Mouse (Mus musculus): Measurements from ENCODE around the gene Pax3. TPM values are rescaled to one million over a fixed set of nuclear protein-coding genes. Genes with fewer than 3 reads are reported as not detected.
A peak's percentile ranks its signal among the peaks of the same experiment; 100 is the strongest.

The Pax3 gene
- 48.3 and 49.2 TPM in 2 replicates for polyA plus RNA-seq (2014; fragmentation: Nextera tagmentation; extraction: Ambion mirVana)

- H3K36me3 ChIP-seq (ENCODE audit: control insufficient read depth, insufficient read depth, low read length): no peaks in the 10 kb centered on the region
- peaks cover 7% of the 10 kb centered on the region; the same call in 1 of the 2 replicates for H3K4me1 ChIP-seq (replicated peaks; ENCODE audit: control insufficient read depth, insufficient read depth, low read length)
- peak; percentile 76 for ATAC-seq (ENCODE audit: low FRiP score)
- H3K27ac ChIP-seq (ENCODE audit: low read depth, low read length): peak within 1 kb of the TSS; percentile 89
- peak within 1 kb of the TSS; percentile 38 for H3K4me2 ChIP-seq (replicated peaks; ENCODE audit: low read depth, low read length)
- no peaks in the 10 kb centered on the region for H3K9me3 ChIP-seq (ENCODE audit: control insufficient read depth, low read length)
- DNase-seq (ENCODE audit: low spot score): peak; percentile 84
- peak within 1 kb of the TSS; percentile 77 for H3K9ac ChIP-seq (ENCODE audit: low read depth, low read length)
- under 1% methylated on average over 36 of the region's 37 CpGs for WGBS
- peaks cover 56% of the 10 kb centered on the region for H3K27me3 ChIP-seq (ENCODE audit: control insufficient read depth, insufficient read depth, low read length)
- H3K4me3 ChIP-seq (ENCODE audit: low read depth, low read length): peak within 1 kb of the TSS; percentile 61
Observed at GRCm38 (mm10) chr1:78196751-78197311, at the start of gene Pax3. TSS of gene Pax3 (minus strand) at chr1:78197134.

- ATAC-seq (ENCODE audit: low FRiP score) (no peak), DNase-seq (ENCODE audit: low spot score) (no peak)
- no peaks in the 10 kb centered on the region for H3K4me1 ChIP-seq (replicated peaks; ENCODE audit: control insufficient read depth, insufficient read depth, low read length)
- WGBS: 87% methylated on average over 5 of the region's 5 CpGs
- H3K9me3 ChIP-seq (ENCODE audit: control insufficient read depth, low read length): no peaks in the 10 kb centered on the region
- no peaks in the 10 kb centered on the region for H3K36me3 ChIP-seq (ENCODE audit: control insufficient read depth, insufficient read depth, low read length)
- no peaks in the 10 kb centered on the region for H3K27me3 ChIP-seq (ENCODE audit: control insufficient read depth, insufficient read depth, low read length)
- no peak overlapping the region for H3K27ac ChIP-seq (ENCODE audit: low read depth, low read length)
- no peak overlapping the region for H3K4me3 ChIP-seq (ENCODE audit: low read depth, low read length)
- no peak overlapping the region for H3K9ac ChIP-seq (ENCODE audit: low read depth, low read length)
- H3K4me2 ChIP-seq (replicated peaks; ENCODE audit: low read depth, low read length): no peak overlapping the region
Observed at GRCm38 (mm10) chr1:78234306-78234705, 37.4 kb upstream of the Pax3 start.

GRCm38 (mm10) chr1:78231901-78232546, 35.1 kb upstream of the Pax3 start:
- H3K4me1 ChIP-seq (replicated peaks; ENCODE audit: control insufficient read depth, insufficient read depth, low read length): no peaks in the 10 kb centered on the region
- DNase-seq (ENCODE audit: low spot score): no peak
- H3K36me3 ChIP-seq (ENCODE audit: control insufficient read depth, insufficient read depth, low read length): no peaks in the 10 kb centered on the region
- no peak overlapping the region for H3K4me2 ChIP-seq (replicated peaks; ENCODE audit: low read depth, low read length)
- no peak overlapping the region for H3K27ac ChIP-seq (ENCODE audit: low read depth, low read length)
- H3K9ac ChIP-seq (ENCODE audit: low read depth, low read length): no peak overlapping the region
- no peak overlapping the region for H3K4me3 ChIP-seq (ENCODE audit: low read depth, low read length)
- no peak for ATAC-seq (ENCODE audit: low FRiP score)
- H3K9me3 ChIP-seq (ENCODE audit: control insufficient read depth, low read length): no peaks in the 10 kb centered on the region
- no peaks in the 10 kb centered on the region for H3K27me3 ChIP-seq (ENCODE audit: control insufficient read depth, insufficient read depth, low read length)
- 81% methylated on average over 10 of the region's 10 CpGs for WGBS

- DNase-seq (ENCODE audit: low spot score): no peak
Observed at GRCm38 (mm10) chr1:78229801-78230200, 32.9 kb upstream of the Pax3 start.

GRCm38 (mm10) chr1:78228771-78229170, 31.8 kb upstream of the Pax3 start:
- no peak overlapping the region for H3K9ac ChIP-seq (ENCODE audit: low read depth, low read length)
- H3K27ac ChIP-seq (ENCODE audit: low read depth, low read length): no peak overlapping the region
- no peak overlapping the region for H3K4me2 ChIP-seq (replicated peaks; ENCODE audit: low read depth, low read length)
- WGBS: 66% methylated on average over 5 of the region's 5 CpGs
- no peak for ATAC-seq (ENCODE audit: low FRiP score)
- no peak overlapping the region for H3K4me3 ChIP-seq (ENCODE audit: low read depth, low read length)
- H3K36me3 ChIP-seq (ENCODE audit: control insufficient read depth, insufficient read depth, low read length): no peaks in the 10 kb centered on the region
- no peaks in the 10 kb centered on the region for H3K9me3 ChIP-seq (ENCODE audit: control insufficient read depth, low read length)
- H3K4me1 ChIP-seq (replicated peaks; ENCODE audit: control insufficient read depth, insufficient read depth, low read length): no peaks in the 10 kb centered on the region
- H3K27me3 ChIP-seq (ENCODE audit: control insufficient read depth, insufficient read depth, low read length): no peaks in the 10 kb centered on the region
- no peak for DNase-seq (ENCODE audit: low spot score)

More at GRCm38 (mm10) chr1:78229801-78230200, 32.9 kb upstream of the Pax3 start:
- H3K4me3 ChIP-seq (ENCODE audit: low read depth, low read length): no peak overlapping the region
- no peak overlapping the region for H3K9ac ChIP-seq (ENCODE audit: low read depth, low read length)
- no peak overlapping the region for H3K27ac ChIP-seq (ENCODE audit: low read depth, low read length)
- H3K4me2 ChIP-seq (replicated peaks; ENCODE audit: low read depth, low read length): no peak overlapping the region
- no peaks in the 10 kb centered on the region for H3K36me3 ChIP-seq (ENCODE audit: control insufficient read depth, insufficient read depth, low read length)
- H3K27me3 ChIP-seq (ENCODE audit: control insufficient read depth, insufficient read depth, low read length): no peaks in the 10 kb centered on the region
- ATAC-seq (ENCODE audit: low FRiP score): no peak
- no peaks in the 10 kb centered on the region for H3K4me1 ChIP-seq (replicated peaks; ENCODE audit: control insufficient read depth, insufficient read depth, low read length)
- no peaks in the 10 kb centered on the region for H3K9me3 ChIP-seq (ENCODE audit: control insufficient read depth, low read length)

GRCm38 (mm10) chr1:78218057-78218780, 21.3 kb upstream of the Pax3 start:
- ATAC-seq (ENCODE audit: low FRiP score): peak; percentile 25; the same call in 1 of the 2 replicates

GRCm38 (mm10) chr1:78217151-78218034, 20.5 kb upstream of the Pax3 start:
- ATAC-seq (ENCODE audit: low FRiP score) (peak; percentile 51), DNase-seq (ENCODE audit: low spot score) (peak; percentile 64)
- Histone ChIP-seq H3K4me2 (replicated peaks; ENCODE audit: low read depth, low read length) (peak overlapping the region; percentile 95), H3K27me3 (ENCODE audit: control insufficient read depth, insufficient read depth, low read length) (peaks cover 69% of the 10 kb centered on the region), H3K4me1 (replicated peaks; ENCODE audit: control insufficient read depth, insufficient read depth, low read length) (peaks cover 12% of the 10 kb centered on the region; the same call in 1 of the 2 replicates), H3K9me3 (ENCODE audit: control insufficient read depth, low read length) (no peaks in the 10 kb centered on the region), H3K27ac (ENCODE audit: low read depth, low read length) (no peak overlapping the region), H3K9ac (ENCODE audit: low read depth, low read length) (peak overlapping the region; percentile 54; the same call in 1 of the 2 replicates), H3K36me3 (ENCODE audit: control insufficient read depth, insufficient read depth, low read length) (no peaks in the 10 kb centered on the region), H3K4me3 (ENCODE audit: low read depth, low read length) (peak overlapping the region; percentile 47)
- under 1% methylated on average over 77 of the region's 79 CpGs for WGBS

More at GRCm38 (mm10) chr1:78218057-78218780, 21.3 kb upstream of the Pax3 start:
- H3K4me2 ChIP-seq (replicated peaks; ENCODE audit: low read depth, low read length): peak overlapping the region; percentile 95
- H3K9me3 ChIP-seq (ENCODE audit: control insufficient read depth, low read length): no peaks in the 10 kb centered on the region
- H3K9ac ChIP-seq (ENCODE audit: low read depth, low read length): no peak overlapping the region
- H3K4me1 ChIP-seq (replicated peaks; ENCODE audit: control insufficient read depth, insufficient read depth, low read length): peaks cover 12% of the 10 kb centered on the region; the same call in 1 of the 2 replicates
- H3K4me3 ChIP-seq (ENCODE audit: low read depth, low read length): peak overlapping the region; percentile 47
- 3% methylated on average over 19 of the region's 19 CpGs for WGBS
- no peak overlapping the region for H3K27ac ChIP-seq (ENCODE audit: low read depth, low read length)
- DNase-seq (ENCODE audit: low spot score): peak; percentile 50
- no peaks in the 10 kb centered on the region for H3K36me3 ChIP-seq (ENCODE audit: control insufficient read depth, insufficient read depth, low read length)
- H3K27me3 ChIP-seq (ENCODE audit: control insufficient read depth, insufficient read depth, low read length): peaks cover 61% of the 10 kb centered on the region

- Histone ChIP-seq H3K9me3 (ENCODE audit: control insufficient read depth, low read length) (no peaks in the 10 kb centered on the region), H3K4me1 (replicated peaks; ENCODE audit: control insufficient read depth, insufficient read depth, low read length) (peaks cover 12% of the 10 kb centered on the region; the same call in 1 of the 2 replicates), H3K4me2 (replicated peaks; ENCODE audit: low read depth, low read length) (peak overlapping the region; percentile 95), H3K27ac (ENCODE audit: low read depth, low read length) (no peak overlapping the region), H3K27me3 (ENCODE audit: control insufficient read depth, insufficient read depth, low read length) (peaks cover 76% of the 10 kb centered on the region), H3K36me3 (ENCODE audit: control insufficient read depth, insufficient read depth, low read length) (no peaks in the 10 kb centered on the region), H3K4me3 (ENCODE audit: low read depth, low read length) (peak overlapping the region; percentile 47), H3K9ac (ENCODE audit: low read depth, low read length) (peak overlapping the region; percentile 54; the same call in 1 of the 2 replicates)
- DNase-seq (ENCODE audit: low spot score): peak; percentile 68
- peak; percentile 43 for ATAC-seq (ENCODE audit: low FRiP score)
- WGBS: under 1% methylated on average over 49 of the region's 79 CpGs
Observed at GRCm38 (mm10) chr1:78216509-78217141, 19.7 kb upstream of the Pax3 start.

Data from hindbrain, embryonic 11.5 days (tissue).